Mouse (Mus musculus) liver, adult 2 months (tissue): ENCODE results near the gene Mmp8. TPM values are rescaled to one million over a fixed set of nuclear protein-coding genes. Genes with fewer than 3 reads are reported as not detected.

Experiments
- DNase-seq: peaks from one replicate; pipeline ENCODE4 v3.0.0-alpha.2; 2011; ENCODE audit warnings: low read depth, low spot score; ENCODE audit errors: extremely low read depth
- H3K27ac ChIP-seq: fragments of 200-500 bp; replicated peaks from 2 replicates; pipeline ENCODE4 v1.5.1; 2012; ENCODE audit warnings: low read depth, mild to moderate bottlenecking, control low read depth, inconsistent platforms, low read length; ENCODE audit not compliant: insufficient read depth
- H3K27me3 ChIP-seq: fragments of 200-500 bp; 2 replicates; pipeline ENCODE4 v1.6.1; 2012; ENCODE audit warnings: mild to moderate bottlenecking, moderate library complexity, low read length, inconsistent platforms; ENCODE audit not compliant: control insufficient read depth, insufficient read depth
- H3K36me3 ChIP-seq: fragments of 200-500 bp; 2 replicates; pipeline ENCODE4 v1.6.1; 2012; ENCODE audit warnings: low read length, inconsistent platforms; ENCODE audit not compliant: control insufficient read depth, insufficient read depth
- H3K4me1 ChIP-seq: fragments of 200-500 bp; 2 replicates; pipeline ENCODE4 v1.6.1; 2011; ENCODE audit warnings: low read length; ENCODE audit not compliant: control insufficient read depth, insufficient read depth
- H3K4me3 ChIP-seq: fragments of 200-500 bp; 2 replicates; pipeline ENCODE4 v1.5.1; 2011; ENCODE audit warnings: low read depth, mild to moderate bottlenecking, control low read depth, low read length, moderate library complexity; ENCODE audit not compliant: insufficient read depth
- H3K79me2 ChIP-seq: fragments of 200-500 bp; 2 replicates; pipeline ENCODE4 v1.6.1; 2012; ENCODE audit warnings: inconsistent platforms, mild to moderate bottlenecking, low read length, moderate library complexity; ENCODE audit not compliant: control insufficient read depth, insufficient read depth
- H3K9ac ChIP-seq: fragments of 200-500 bp; 2 replicates; pipeline ENCODE4 v1.6.1; 2012; ENCODE audit warnings: low read depth, mild to moderate bottlenecking, control low read depth, inconsistent platforms, low read length
- CTCF ChIP-seq: fragments of 200-500 bp; IDR thresholded peaks from 2 replicates; pipeline ENCODE4 v1.5.1; 2011; ENCODE audit warnings: low read depth, low read length, control low read depth
- POLR2A ChIP-seq: fragments of 200-500 bp; IDR thresholded peaks from 2 replicates; pipeline ENCODE4 v1.6.1; 2011; ENCODE audit warnings: low read length, control low read depth; ENCODE audit not compliant: insufficient read depth; ENCODE audit errors: extremely low read depth
- WGBS: fragments of 180-500 bp; shearing (Covaris S2); methylation state at CpG from one replicate; pipeline ENCODE4 v1.1.7; 2018; 5-methylcytosine and 5-hydroxymethylcytosine counted together
- polyA plus RNA-seq: library from polyadenylated mRNA; depleted of rRNA; stranded (reverse); fragments of >200 nt; gene quantifications from 2 replicates; pipeline ENCODE4 v1.2.3, GENCODE M21; 2012; rRNA removed
- total RNA-seq: library from RNA; depleted of rRNA; stranded (reverse); fragments of >200 nt; gene quantifications from 2 replicates; pipeline ENCODE4 v1.2.3, GENCODE M21; 2014; rRNA removed

The Mmp8 gene
- total RNA-seq = under 0.01 and 0.07 TPM in 2 replicates
- polyA plus RNA-seq = 0.09 TPM in 1 of 2 replicates, not detected in the other

GRCm38 (mm10) chr9:7558221-7559017, at the start of gene Mmp8:
Gene Mmp8, plus strand, starts transcription at chr9:7558456.
- no peaks in the 10 kb centered on the region for H3K36me3 ChIP-seq
- H3K79me2 ChIP-seq = no peaks in the 10 kb centered on the region
- no peak within 1 kb of the TSS for H3K27ac ChIP-seq
- H3K4me1 ChIP-seq = no peaks in the 10 kb centered on the region
- TF ChIP-seq POLR2A (no peak), CTCF (no peak)
- H3K27me3 ChIP-seq = no peaks in the 10 kb centered on the region
- DNase-seq = no peak
- no peak within 1 kb of the TSS for H3K9ac ChIP-seq
- H3K4me3 ChIP-seq = no peak within 1 kb of the TSS
- 80% methylated on average over 8 of the region's 8 CpGs for WGBS

GRCm38 (mm10) chr9:7509619-7510233, 48.5 kb upstream of the Mmp8 start:
- no peak overlapping the region for H3K27ac ChIP-seq
- DNase-seq = no peak
- H3K9ac ChIP-seq = no peak overlapping the region
- no peak overlapping the region for H3K4me3 ChIP-seq
- WGBS = 88% methylated on average over 10 of the region's 10 CpGs
- no peak for TF ChIP-seq CTCF
- TF ChIP-seq POLR2A = no peak
- H3K27me3 ChIP-seq = no peaks in the 10 kb centered on the region
- no peaks in the 10 kb centered on the region for H3K36me3 ChIP-seq
- H3K79me2 ChIP-seq = no peaks in the 10 kb centered on the region
- no peaks in the 10 kb centered on the region for H3K4me1 ChIP-seq

- TF ChIP-seq CTCF = no peak
- TF ChIP-seq POLR2A = no peak
- Histone ChIP-seq H3K9ac (no peak overlapping the region), H3K4me1 (no peaks in the 10 kb centered on the region), H3K79me2 (no peaks in the 10 kb centered on the region), H3K36me3 (no peaks in the 10 kb centered on the region), H3K4me3 (no peak overlapping the region), H3K27me3 (no peaks in the 10 kb centered on the region), H3K27ac (no peak overlapping the region)
- no peak for DNase-seq
- 69% methylated on average over 4 of the region's 4 CpGs for WGBS
These were observed 40.2 kb upstream of the Mmp8 start for GRCm38 (mm10) chr9:7517944-7518571.

- H3K27me3 ChIP-seq = no peaks in the 10 kb centered on the region
- DNase-seq = no peak
- no peak overlapping the region for H3K4me3 ChIP-seq
- H3K79me2 ChIP-seq = no peaks in the 10 kb centered on the region
- WGBS = 61% methylated on average over 4 of the region's 4 CpGs
- H3K4me1 ChIP-seq = no peaks in the 10 kb centered on the region
- H3K27ac ChIP-seq = no peak overlapping the region
- TF ChIP-seq CTCF (no peak), POLR2A (no peak)
- no peak overlapping the region for H3K9ac ChIP-seq
- H3K36me3 ChIP-seq = no peaks in the 10 kb centered on the region
These were observed 31.9 kb upstream of the Mmp8 start for GRCm38 (mm10) chr9:7526255-7526940.

GRCm38 (mm10) chr9:7542763-7543162, 15.5 kb upstream of the Mmp8 start:
- Histone ChIP-seq H3K27ac (no peak overlapping the region), H3K4me3 (no peak overlapping the region), H3K79me2 (no peaks in the 10 kb centered on the region), H3K9ac (no peak overlapping the region), H3K27me3 (no peaks in the 10 kb centered on the region), H3K4me1 (no peaks in the 10 kb centered on the region), H3K36me3 (no peaks in the 10 kb centered on the region)
- TF ChIP-seq POLR2A (no peak), CTCF (no peak)
- no peak for DNase-seq
